Mouse (Mus musculus) CH12.LX (cell line): ENCODE measurements around the gene Tgds. TPM values are rescaled to one million over a fixed set of nuclear protein-coding genes. Genes with fewer than 3 reads are reported as not detected.

ENCODE experiments used
- DNase-seq: peaks from one replicate; pipeline ENCODE4 v3.0.0-alpha.2; 2013; ENCODE audit errors: extremely low read depth
- H3K27ac ChIP-seq: 2 replicates; pipeline ENCODE4 v1.5.1; 2012; ENCODE audit warnings: low read depth, mild to moderate bottlenecking, control low read depth, moderate library complexity; ENCODE audit not compliant: insufficient read depth
- H3K27me3 ChIP-seq: replicated peaks from 2 replicates; pipeline ENCODE3; 2012; ENCODE audit warnings: inconsistent platforms
- H3K36me3 ChIP-seq, 2 experiments: replicated peaks in 1 of 2; 2 replicates each; pipeline versions ENCODE3 to v1.6.1; 2012; ENCODE audit warnings: inconsistent platforms in 1 of 2, low read length in 1 of 2, mild to moderate bottlenecking in 1 of 2, mixed read lengths in 1 of 2, moderate library complexity in 1 of 2; ENCODE audit not compliant: control insufficient read depth in 1 of 2, insufficient read depth in 1 of 2
- H3K4me1 ChIP-seq, 2 experiments: 2 replicates each; pipeline ENCODE4 v1.6.1; 2012; ENCODE audit warnings: inconsistent platforms in 1 of 2, moderate library complexity in 1 of 2; ENCODE audit not compliant: insufficient read depth in 2 of 2, control insufficient read depth in 1 of 2
- H3K4me2 ChIP-seq: 2 replicates; pipeline ENCODE4 v1.6.1; 2012; ENCODE audit warnings: low read depth, mild to moderate bottlenecking, control low read depth; ENCODE audit not compliant: poor library complexity, insufficient read depth, severe bottlenecking
- H3K4me3 ChIP-seq, 3 experiments: fragments of 150-350 bp in 1 of 3; sonication (generic) in 1 of 3; replicated peaks in 1 of 3; 2 replicates each; pipeline versions ENCODE3 to v1.5.1; 2011 to 2012; ENCODE audit warnings: low read depth in 2 of 3, low read length in 2 of 3, mild to moderate bottlenecking in 2 of 3, moderate library complexity in 2 of 3, control low read depth in 1 of 3, improper control_type of control experiment in 1 of 3, inconsistent platforms in 1 of 3, mixed read lengths in 1 of 3; ENCODE audit not compliant: poor library complexity in 1 of 3
- H3K79me2 ChIP-seq: replicated peaks from 2 replicates; pipeline ENCODE4 v1.6.1; 2012; ENCODE audit warnings: mild to moderate bottlenecking, moderate library complexity; ENCODE audit not compliant: control insufficient read depth, poor library complexity, insufficient read depth, severe bottlenecking; ENCODE audit errors: extremely low read depth
- H3K9ac ChIP-seq: 2 replicates; pipeline ENCODE4 v1.6.1; 2012; ENCODE audit warnings: low read depth, mild to moderate bottlenecking, control low read depth, moderate library complexity; ENCODE audit not compliant: insufficient read depth
- H3K9me3 ChIP-seq: replicated peaks from 2 replicates; pipeline ENCODE3; 2012; ENCODE audit warnings: low read length, inconsistent platforms, mixed read lengths
- BHLHE40 ChIP-seq: IDR thresholded peaks from 2 replicates; pipeline ENCODE4 v1.6.1; 2011; ENCODE audit warnings: mild to moderate bottlenecking, low read depth, low read length, improper control_type of control experiment
- CHD2 ChIP-seq: IDR thresholded peaks from 2 replicates; pipeline ENCODE4 v1.6.1; 2011; ENCODE audit warnings: low read length, improper control_type of control experiment
- EP300 ChIP-seq: IDR thresholded peaks from 2 replicates; pipeline ENCODE4 v1.6.1; 2011; ENCODE audit warnings: low read length, improper control_type of control experiment
- HCFC1 ChIP-seq: IDR thresholded peaks from 2 replicates; pipeline ENCODE4 v1.6.1; 2012; ENCODE audit warnings: low read depth, mild to moderate bottlenecking, inconsistent platforms, low read length, improper control_type of control experiment
- IRF4 ChIP-seq: IDR thresholded peaks from 2 replicates; pipeline ENCODE4 v1.6.1; 2014; ENCODE audit warnings: low read depth, mild to moderate bottlenecking, inconsistent platforms, low read length, improper control_type of control experiment
- JUND ChIP-seq: conservative IDR thresholded peaks from 2 replicates; pipeline ENCODE4 v1.6.1; 2011; ENCODE audit warnings: low read depth, low read length, improper control_type of control experiment
- MAFK ChIP-seq: IDR thresholded peaks from 2 replicates; pipeline ENCODE4 v1.6.1; 2011; ENCODE audit warnings: low read length, improper control_type of control experiment; ENCODE audit not compliant: insufficient replicate concordance
- MAZ ChIP-seq: IDR thresholded peaks from 2 replicates; pipeline ENCODE4 v1.6.1; 2012; ENCODE audit warnings: low read depth, mild to moderate bottlenecking, inconsistent platforms, low read length, improper control_type of control experiment, moderate library complexity
- NELFE ChIP-seq: IDR thresholded peaks from 2 replicates; pipeline ENCODE4 v1.6.1; 2011; ENCODE audit warnings: low read depth, low read length, improper control_type of control experiment
- PAX5 ChIP-seq: IDR thresholded peaks from 2 replicates; pipeline ENCODE4 v1.6.1; 2012; ENCODE audit warnings: low read length, inconsistent platforms, mixed read lengths
- POLR2AphosphoS2 ChIP-seq: IDR thresholded peaks from 2 replicates; pipeline ENCODE4 v1.6.1; 2011; ENCODE audit warnings: low read depth, low read length, improper control_type of control experiment
- RAD21 ChIP-seq: IDR thresholded peaks from 2 replicates; pipeline ENCODE4 v1.6.1; 2011; ENCODE audit warnings: low read depth, mild to moderate bottlenecking, low read length, improper control_type of control experiment, moderate library complexity
- RCOR1 ChIP-seq: conservative IDR thresholded peaks from 2 replicates; pipeline ENCODE4 v1.6.1; 2012; ENCODE audit warnings: low read depth, mild to moderate bottlenecking, inconsistent platforms, low read length, improper control_type of control experiment
- SMC3 ChIP-seq: IDR thresholded peaks from 2 replicates; pipeline ENCODE4 v1.6.1; 2011; ENCODE audit warnings: low read depth, low read length, improper control_type of control experiment
- TBP ChIP-seq: conservative IDR thresholded peaks from 2 replicates; pipeline ENCODE4 v1.6.1; 2011; ENCODE audit warnings: low read depth, low read length, improper control_type of control experiment
- TCF12 ChIP-seq: IDR thresholded peaks from 2 replicates; pipeline ENCODE4 v1.6.1; 2014; ENCODE audit warnings: low read depth, mild to moderate bottlenecking, inconsistent platforms, low read length, improper control_type of control experiment
- USF2 ChIP-seq: conservative IDR thresholded peaks from 2 replicates; pipeline ENCODE4 v1.6.1; 2011; ENCODE audit warnings: low read depth, low read length, improper control_type of control experiment
- ZKSCAN1 ChIP-seq: IDR thresholded peaks from 2 replicates; pipeline ENCODE4 v1.6.1; 2012; ENCODE audit warnings: low read depth, inconsistent platforms, low read length, improper control_type of control experiment, borderline replicate concordance
- ZMIZ1 ChIP-seq: IDR thresholded peaks from 2 replicates; pipeline ENCODE4 v1.6.1; 2012; ENCODE audit warnings: low read depth, mild to moderate bottlenecking, inconsistent platforms, low read length, improper control_type of control experiment
- dilution Hi-C: fragments of 300-500 bp; cut with MboI; formaldehyde crosslinking; loops from 2 replicates; pipeline ENCODE4 v1.14.3; 2020; ENCODE audit warnings: low sequenced_read_pairs; ENCODE audit not compliant: extremely low pct_unique_long_range_greater_than_20kb, extremely low pct_ligation_motif_present
- in situ Hi-C: fragments of 300-500 bp; cut with MboI; formaldehyde crosslinking; loops from 3 replicates; pipeline ENCODE4 v1.14.3; 2019; ENCODE audit warnings: low sequenced_read_pairs, low pct_ligation_motif_present, low pct_unique_long_range_greater_than_20kb, mixed read lengths
- polyA plus RNA-seq: library from polyadenylated mRNA; unstranded; fragments of >175 nt; gene quantifications from 2 replicates; pipeline ENCODE4 v1.2.1, GENCODE M21; 2012; ENCODE audit warnings: low read depth; ENCODE audit not compliant: insufficient read length
- total RNA-seq, 2 experiments: library from RNA; depleted of rRNA; stranded (reverse); fragments of 300-350 nt in 1 of 2; fragments of >200 nt in 1 of 2; gene quantifications; 2 replicates each; pipeline ENCODE4 v1.2.3; 2012 to 2014

Tgds gene
- total and polyA plus RNA-seq, 3 experiments, result 18.6 to 29.4 (median 19.5) TPM

DNA sequence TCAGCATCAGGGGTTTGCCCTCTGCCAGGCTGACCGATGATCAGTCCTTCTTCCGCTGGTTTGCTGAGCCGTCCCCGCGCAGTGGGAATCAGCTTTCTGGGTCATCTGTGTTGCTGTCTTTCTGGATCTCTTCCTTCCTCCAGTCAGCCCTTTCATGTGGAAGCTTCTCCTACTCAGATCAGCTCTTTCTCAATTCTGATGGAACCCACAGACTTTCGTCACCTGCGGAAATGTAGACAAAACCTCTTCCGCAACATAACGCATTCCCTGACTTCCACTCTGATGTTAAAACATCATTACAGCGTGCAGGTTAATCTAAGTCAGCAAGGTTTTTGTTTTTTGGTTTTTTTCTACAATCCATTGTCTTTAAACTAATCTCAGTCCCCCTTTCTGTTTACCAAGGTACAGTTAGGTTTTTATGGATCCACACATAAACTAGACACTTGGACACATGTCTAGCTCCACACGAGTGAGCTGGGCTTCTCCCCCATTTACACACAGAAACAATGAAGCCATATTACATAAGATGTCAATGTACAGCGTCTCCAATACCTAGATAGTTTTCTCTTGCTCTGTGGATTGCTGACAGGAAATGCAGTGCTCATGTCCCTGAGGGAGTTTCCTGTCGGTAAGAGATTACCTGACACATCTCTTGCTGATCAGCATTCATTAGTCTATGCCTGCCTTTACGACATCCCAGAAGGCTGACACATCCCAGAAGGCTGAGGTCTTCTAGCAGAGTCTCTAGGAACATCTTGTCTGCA lies 31.1 kb downstream of the Tgds start:
- H3K27me3 ChIP-seq, result no peaks in the 10 kb centered on the region
- H3K9me3 ChIP-seq, result no peaks in the 10 kb centered on the region
- no peaks in the 10 kb centered on the region for H3K4me1 ChIP-seq
- H3K79me2 ChIP-seq, result no peaks in the 10 kb centered on the region
- no peak for DNase-seq
- no peak overlapping the region for H3K27ac ChIP-seq
- TF ChIP-seq PAX5 (no peak), ZMIZ1 (no peak), MAZ (no peak), BHLHE40 (no peak), ZKSCAN1 (no peak), TBP (no peak), JUND (no peak), CHD2 (no peak), IRF4 (no peak), RAD21 (no peak), MAFK (no peak)
- TF ChIP-seq, all 38 proteins: peak for 0
- H3K4me3 ChIP-seq, result no peak overlapping the region
- dilution Hi-C loops (no loop called here), in situ Hi-C loops (no loop called here)
- no peak overlapping the region for H3K9ac ChIP-seq
- H3K36me3 ChIP-seq, result no peaks in the 10 kb centered on the region
- H3K4me2 ChIP-seq, result no peak overlapping the region

DNA sequence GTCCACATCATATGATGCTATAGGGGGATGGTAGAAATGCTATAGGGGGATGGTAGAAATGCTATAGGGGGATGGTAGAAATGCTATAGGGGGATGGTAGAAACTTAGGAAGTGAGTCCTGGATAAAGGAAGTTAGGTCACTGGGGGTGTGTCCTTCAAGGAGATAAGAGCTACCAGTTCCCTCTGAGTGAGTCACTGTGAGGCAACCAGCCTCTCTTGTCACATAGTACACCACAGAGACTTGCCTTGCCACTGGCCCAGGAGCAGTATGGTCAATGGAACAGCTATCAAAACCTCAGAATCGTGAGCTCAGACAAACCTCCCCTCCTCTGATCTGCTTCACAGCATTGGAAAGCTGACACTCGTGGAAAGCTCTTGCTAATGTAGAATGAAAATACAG lies 34.3 kb downstream of the Tgds start:
- Histone ChIP-seq H3K4me2 (no peak overlapping the region), H3K4me1 (no peaks in the 10 kb centered on the region), H3K36me3 (no peaks in the 10 kb centered on the region), H3K9me3 (no peaks in the 10 kb centered on the region), H3K27ac (no peak overlapping the region), H3K79me2 (no peaks in the 10 kb centered on the region), H3K9ac (no peak overlapping the region), H3K4me3 (no peak overlapping the region), H3K27me3 (peaks cover 3% of the 10 kb centered on the region)
- in situ Hi-C loops (no loop called here), dilution Hi-C loops (no loop called here)
- TF ChIP-seq SMC3 (no peak), BHLHE40 (no peak), USF2 (no peak), RCOR1 (no peak), HCFC1 (no peak), EP300 (no peak), MAZ (no peak), IRF4 (no peak), TCF12 (no peak), NELFE (no peak), POLR2AphosphoS2 (no peak), ZKSCAN1 (no peak)
- no peak for DNase-seq
